8 mouse cellular contexts compared by ENCODE assay signal in genomic region chr14:7773714-7774389, GRCm38 (mm10). TPM values are rescaled to one million over a fixed set of nuclear protein-coding genes. Genes with fewer than 3 reads are reported as not detected.
A peak's percentile ranks its signal among the peaks of the same experiment; 100 is the strongest.
DNase-seq lines count a peak whose midpoint lies in the region; ATAC-seq and TF ChIP-seq lines count a peak whose summit lies in the region.

No protein-coding gene starts in this region.

- ATAC-seq in CD4-positive, CD25-positive, alpha-beta regulatory T cell, adult 4 months: peak; percentile 96
- ATAC-seq in hindbrain, embryonic 14.5 days (ENCODE audit: low FRiP score): peak; percentile 89

- no peak for TF ChIP-seq CTCF in gastrocnemius, adult 2 months (IDR thresholded peaks at IDR 0.05)

- H3K9ac ChIP-seq in hindbrain, embryonic 14.5 days: peak overlapping the region; percentile 60

- H3K9me3 ChIP-seq in hindbrain, embryonic 14.5 days (ENCODE audit: control insufficient read depth, low read length): no peaks in the 10 kb centered on the region

- no peaks in the 10 kb centered on the region for H3K27me3 ChIP-seq in hindbrain, embryonic 14.5 days (ENCODE audit: control insufficient read depth, insufficient read depth, low read length)

- H3K27ac ChIP-seq in gastrocnemius, adult 2 months: peak overlapping the region; percentile 78
- H3K27ac ChIP-seq in hindbrain, embryonic 14.5 days: peak overlapping the region; percentile 83

- intact Hi-C loops in gastrocnemius, adult 2 months (cut with DNase I): no loop called here

- peak overlapping the region; percentile 76 for H3K4me3 ChIP-seq in gastrocnemius, adult 2 months
- H3K4me3 ChIP-seq in hindbrain, embryonic 14.5 days (replicated peaks; ENCODE audit: low read length): peak overlapping the region; percentile 43

- peak overlapping the region; percentile 58 for H3K4me2 ChIP-seq in hindbrain, embryonic 14.5 days (replicated peaks)

- H3K4me1 ChIP-seq in hindbrain, embryonic 14.5 days (replicated peaks; ENCODE audit: control insufficient read depth, insufficient read depth, low read length): peaks cover 5% of the 10 kb centered on the region; the same call in 1 of the 2 replicates

- DNase-seq in brain, adult 2 months (ENCODE audit: low read depth, low spot score): peak; percentile 85
- DNase-seq in gastrocnemius, adult 2 months: peak; percentile 63
- peak; percentile 79 for DNase-seq in hindbrain, embryonic 14.5 days (ENCODE audit: low spot score)
- peak; percentile 29 to 36 for DNase-seq in layer of hippocampus, postnatal 36 days
- DNase-seq in lung, postnatal 14 days: peak; percentile 57
- peak; percentile 37 for DNase-seq in ovary, postnatal 36 days (ENCODE audit: low spot score)
- DNase-seq in thymus, postnatal 25 days: peak; percentile 73

- no peaks in the 10 kb centered on the region for H3K36me3 ChIP-seq in hindbrain, embryonic 14.5 days (replicated peaks; ENCODE audit: control insufficient read depth, insufficient read depth)

- WGBS in hindbrain, embryonic 14.5 days: 41% methylated on average over 24 of the region's 24 CpGs

RNA-seq across cellular contexts. Expression of gene Gm26661, which starts 17.5 kb away (rescaled TPM):
- not detected for polyA plus RNA-seq in CD4-positive, CD25-positive, alpha-beta regulatory T cell, adult 4 months (2017; shearing (Covaris generic))
- total RNA-seq in gastrocnemius, adult 2 months (2021): not detected
- polyA plus RNA-seq in hindbrain, embryonic 14.5 days (2014; fragmentation: Nextera tagmentation; extraction: Ambion mirVana): not detected in 2 replicates
- total RNA-seq in layer of hippocampus, postnatal 36 days (2021): not detected

RNA-seq across cellular contexts. Expression of gene Flnb, which starts 43.9 kb away (rescaled TPM):
- 1 to 10 TPM; 5.0 to 7.5 TPM for polyA plus RNA-seq in CD4-positive, CD25-positive, alpha-beta regulatory T cell, adult 4 months (2017; shearing (Covaris generic))
- total RNA-seq in gastrocnemius, adult 2 months (2021): 10 to 100 TPM in 1 of 2 experiments, 1 to 10 TPM in 1; 6.0 to 11.0 TPM
- 7.4 and 9.0 TPM in 2 replicates for polyA plus RNA-seq in hindbrain, embryonic 14.5 days (2014; fragmentation: Nextera tagmentation; extraction: Ambion mirVana)
- total RNA-seq in layer of hippocampus, postnatal 36 days (2021): 10 to 100 TPM; 37.0 to 73.4 TPM

Comparison
In these comparisons a context has a peak if more than half of its experiments do, and no peak if none do; other contexts are left out.
1. Peak in every context shown above with its lines: DNase-seq, ATAC-seq, H3K4me3 ChIP-seq and H3K27ac ChIP-seq.
2. DNase-seq: peak in every context shown above with its lines; median percentile 85 in brain, adult 2 months; 79 in hindbrain, embryonic 14.5 days; 73 in thymus, postnatal 25 days; 63 in gastrocnemius, adult 2 months; 57 in lung, postnatal 14 days; 37 in ovary, postnatal 36 days; 32 in layer of hippocampus, postnatal 36 days.